Mouse (Mus musculus): ENCODE measurements around the gene Lyz1. TPM values are rescaled to one million over a fixed set of nuclear protein-coding genes. Genes with fewer than 3 reads are reported as not detected.
A peak's percentile ranks its signal among the peaks of the same experiment; 100 is the strongest.

Gene Lyz1
- 0.42 and 0.94 TPM in 2 replicates for polyA plus RNA-seq (2015; fragmentation: Nextera tagmentation; extraction: Ambion mirVana)

DNA sequence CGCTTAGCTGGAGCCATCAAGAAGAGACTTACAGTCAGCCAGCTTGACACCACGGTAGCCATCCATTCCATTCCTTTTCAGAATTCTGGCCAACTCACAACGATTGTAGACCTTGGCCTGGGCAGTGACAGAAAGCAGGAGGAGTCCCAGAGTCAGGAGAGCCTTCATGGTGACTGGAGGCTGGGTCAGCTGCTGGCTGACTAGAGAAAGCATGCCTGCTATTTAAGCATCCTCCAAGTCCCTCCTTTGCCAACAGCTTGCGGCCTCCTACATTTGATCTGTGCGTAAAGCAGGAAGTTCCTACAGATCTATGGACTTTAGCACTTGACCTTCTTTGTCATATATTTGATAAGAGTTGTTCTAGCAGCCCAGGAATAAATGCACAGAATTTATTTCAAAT lies at the start of gene Lyz1:
Lyz1 (minus strand) TSS at position 198 of the 400 bp plus-strand sequence.
- Histone ChIP-seq H3K4me2 (ENCODE audit: low read depth, low read length) (no peak within 1 kb of the TSS), H3K9ac (ENCODE audit: low read length) (no peak within 1 kb of the TSS), H3K27me3 (ENCODE audit: control insufficient read depth, insufficient read depth, low read length) (no peaks in the 10 kb centered on the region), H3K4me3 (replicated peaks; ENCODE audit: low read length) (no peak within 1 kb of the TSS), H3K9me3 (replicated peaks; ENCODE audit: control insufficient read depth, low read length) (no peaks in the 10 kb centered on the region), H3K4me1 (ENCODE audit: control insufficient read depth, insufficient read depth, low read length) (no peaks in the 10 kb centered on the region), H3K36me3 (ENCODE audit: control insufficient read depth, insufficient read depth, low read length) (no peaks in the 10 kb centered on the region), H3K27ac (ENCODE audit: low read length) (no peak within 1 kb of the TSS)
- ATAC-seq (ENCODE audit: insufficient read depth, low FRiP score): no peak
- 61% methylated on average over 5 of the region's 5 CpGs for WGBS

DNA sequence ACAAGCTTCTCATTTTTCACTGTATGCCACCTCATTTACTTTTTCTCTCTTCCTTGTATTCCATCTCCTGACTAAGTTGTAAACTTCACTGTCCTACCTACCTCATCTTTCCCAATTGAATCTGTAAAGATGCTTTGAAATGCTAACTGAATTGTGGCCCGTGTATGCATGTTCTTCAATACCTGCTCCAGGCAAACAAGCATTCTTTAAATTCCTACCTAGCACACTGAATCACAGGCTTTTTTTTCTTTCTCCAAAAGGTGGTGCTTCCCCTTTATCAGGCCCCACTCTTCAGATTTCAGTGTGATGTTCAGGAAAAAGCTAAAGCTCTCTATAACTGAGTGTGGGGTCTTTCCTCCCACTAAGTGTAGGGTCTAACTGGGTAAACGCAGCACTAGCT lies 49.7 kb upstream of the Lyz1 start:
- H3K9me3 ChIP-seq (replicated peaks; ENCODE audit: control insufficient read depth, low read length): no peaks in the 10 kb centered on the region
- no peak for ATAC-seq (ENCODE audit: insufficient read depth, low FRiP score)
- WGBS: 67% methylated on average over 2 of the region's 2 CpGs
- H3K4me3 ChIP-seq (replicated peaks; ENCODE audit: low read length): no peak overlapping the region
- H3K4me2 ChIP-seq (ENCODE audit: low read depth, low read length): no peak overlapping the region
- no peak overlapping the region for H3K9ac ChIP-seq (ENCODE audit: low read length)
- H3K4me1 ChIP-seq (ENCODE audit: control insufficient read depth, insufficient read depth, low read length): no peaks in the 10 kb centered on the region
- no peaks in the 10 kb centered on the region for H3K27me3 ChIP-seq (ENCODE audit: control insufficient read depth, insufficient read depth, low read length)
- H3K36me3 ChIP-seq (ENCODE audit: control insufficient read depth, insufficient read depth, low read length): no peaks in the 10 kb centered on the region
- H3K27ac ChIP-seq (ENCODE audit: low read length): no peak overlapping the region

DNA sequence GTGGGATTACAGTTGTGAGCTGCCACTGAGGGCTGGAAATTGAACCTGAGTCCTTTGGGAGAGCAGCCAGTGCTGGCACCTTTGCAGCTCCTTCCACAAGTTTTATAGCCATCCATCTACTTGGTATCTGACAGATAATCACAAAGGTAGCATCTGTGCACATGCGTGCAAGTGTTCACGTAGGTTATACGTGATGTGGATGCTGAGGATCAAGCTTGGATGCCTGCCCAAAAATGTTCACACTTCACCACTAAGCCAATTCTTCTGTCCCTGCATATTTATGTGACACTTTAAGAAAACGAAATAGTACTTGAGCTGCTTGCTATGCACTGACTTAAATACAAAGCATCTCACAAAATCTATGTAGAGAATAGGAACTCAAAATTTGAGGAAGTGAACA lies 48.4 kb upstream of the Lyz1 start:
- H3K27me3 ChIP-seq (ENCODE audit: control insufficient read depth, insufficient read depth, low read length): no peaks in the 10 kb centered on the region
- H3K9ac ChIP-seq (ENCODE audit: low read length): no peak overlapping the region
- 62% methylated on average over 4 of the region's 4 CpGs for WGBS
- no peak overlapping the region for H3K4me2 ChIP-seq (ENCODE audit: low read depth, low read length)
- H3K9me3 ChIP-seq (replicated peaks; ENCODE audit: control insufficient read depth, low read length): no peaks in the 10 kb centered on the region
- no peak overlapping the region for H3K4me3 ChIP-seq (replicated peaks; ENCODE audit: low read length)
- H3K4me1 ChIP-seq (ENCODE audit: control insufficient read depth, insufficient read depth, low read length): no peaks in the 10 kb centered on the region
- no peaks in the 10 kb centered on the region for H3K36me3 ChIP-seq (ENCODE audit: control insufficient read depth, insufficient read depth, low read length)
- no peak overlapping the region for H3K27ac ChIP-seq (ENCODE audit: low read length)
- no peak for ATAC-seq (ENCODE audit: insufficient read depth, low FRiP score)

DNA sequence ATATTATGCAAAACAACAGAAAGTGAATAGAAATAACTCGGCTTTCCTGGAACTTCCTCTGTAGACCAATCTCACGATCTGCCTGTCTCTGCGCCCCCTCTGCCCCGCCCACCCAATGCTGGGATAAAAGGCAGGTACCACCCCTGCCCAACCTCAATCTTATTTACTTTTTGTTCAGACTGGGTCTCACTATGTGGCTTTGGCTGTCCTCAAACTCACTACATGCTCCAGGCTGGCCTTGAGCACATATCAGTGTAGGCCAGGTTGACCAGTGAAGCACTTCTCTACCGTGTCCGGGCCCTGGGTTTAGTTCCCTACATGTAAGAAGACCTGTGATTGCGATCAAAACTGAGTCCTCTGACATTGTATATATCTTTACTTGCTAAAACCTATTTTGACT lies 46.6 kb upstream of the Lyz1 start:
- Histone ChIP-seq H3K27me3 (ENCODE audit: control insufficient read depth, insufficient read depth, low read length) (no peaks in the 10 kb centered on the region), H3K9ac (ENCODE audit: low read length) (no peak overlapping the region), H3K4me1 (ENCODE audit: control insufficient read depth, insufficient read depth, low read length) (no peaks in the 10 kb centered on the region), H3K4me2 (ENCODE audit: low read depth, low read length) (no peak overlapping the region), H3K4me3 (replicated peaks; ENCODE audit: low read length) (no peak overlapping the region), H3K36me3 (ENCODE audit: control insufficient read depth, insufficient read depth, low read length) (no peaks in the 10 kb centered on the region), H3K9me3 (replicated peaks; ENCODE audit: control insufficient read depth, low read length) (no peaks in the 10 kb centered on the region), H3K27ac (ENCODE audit: low read length) (no peak overlapping the region)
- no peak for ATAC-seq (ENCODE audit: insufficient read depth, low FRiP score)
- WGBS: 80% methylated on average over 7 of the region's 7 CpGs

DNA sequence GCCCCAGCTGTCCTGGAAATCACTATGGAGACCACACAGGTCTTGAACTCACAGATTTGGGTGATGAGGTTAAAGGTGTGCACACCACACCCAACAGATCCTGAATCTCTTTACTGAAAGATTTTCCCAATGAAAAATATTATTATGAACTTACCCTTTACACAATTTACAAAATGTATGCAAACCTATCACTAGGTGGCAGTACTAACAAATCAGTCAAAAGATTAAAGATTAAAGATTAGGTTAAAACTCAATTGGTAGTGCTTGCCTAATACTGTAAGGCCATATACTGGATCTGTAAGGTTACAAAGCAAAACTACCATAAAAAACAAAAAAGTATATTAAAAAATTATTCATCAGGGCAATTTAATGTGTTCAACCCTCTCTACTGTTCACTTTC lies 45.3 kb upstream of the Lyz1 start:
- no peaks in the 10 kb centered on the region for H3K4me1 ChIP-seq (ENCODE audit: control insufficient read depth, insufficient read depth, low read length)
- no peak overlapping the region for H3K27ac ChIP-seq (ENCODE audit: low read length)
- H3K36me3 ChIP-seq (ENCODE audit: control insufficient read depth, insufficient read depth, low read length): no peaks in the 10 kb centered on the region
- no peak for ATAC-seq (ENCODE audit: insufficient read depth, low FRiP score)
- no peaks in the 10 kb centered on the region for H3K9me3 ChIP-seq (replicated peaks; ENCODE audit: control insufficient read depth, low read length)
- no peak overlapping the region for H3K9ac ChIP-seq (ENCODE audit: low read length)
- H3K27me3 ChIP-seq (ENCODE audit: control insufficient read depth, insufficient read depth, low read length): no peaks in the 10 kb centered on the region
- no peak overlapping the region for H3K4me3 ChIP-seq (replicated peaks; ENCODE audit: low read length)
- no peak overlapping the region for H3K4me2 ChIP-seq (ENCODE audit: low read depth, low read length)

DNA sequence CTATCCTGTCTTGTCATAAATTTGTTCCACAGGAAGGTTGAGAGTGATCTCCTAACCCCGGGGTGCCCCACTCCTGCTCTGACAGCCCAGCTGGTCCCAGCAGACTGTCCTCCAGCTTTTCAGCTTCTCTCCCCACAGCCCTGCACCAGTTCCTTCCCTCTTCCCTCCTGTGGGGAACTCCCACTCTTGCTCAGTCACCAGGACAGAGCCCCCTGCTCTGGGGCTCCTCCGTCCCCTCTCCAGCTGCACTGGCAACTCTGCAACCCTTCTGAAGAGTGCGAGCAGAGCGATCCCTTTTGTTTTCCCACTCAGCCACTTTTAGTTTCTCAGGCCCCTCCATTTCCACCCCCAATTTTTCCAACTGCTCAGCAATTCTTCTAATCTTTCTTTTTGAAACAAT lies 43.0 kb upstream of the Lyz1 start:
- H3K27me3 ChIP-seq (ENCODE audit: control insufficient read depth, insufficient read depth, low read length): no peaks in the 10 kb centered on the region
- H3K27ac ChIP-seq (ENCODE audit: low read length): no peak overlapping the region
- H3K4me3 ChIP-seq (replicated peaks; ENCODE audit: low read length): no peak overlapping the region
- no peaks in the 10 kb centered on the region for H3K36me3 ChIP-seq (ENCODE audit: control insufficient read depth, insufficient read depth, low read length)
- 35% methylated on average over 4 of the region's 4 CpGs for WGBS
- H3K4me1 ChIP-seq (ENCODE audit: control insufficient read depth, insufficient read depth, low read length): no peaks in the 10 kb centered on the region
- peak overlapping the region; percentile 26; the same call in 1 of the 2 replicates for H3K9ac ChIP-seq (ENCODE audit: low read length)
- ATAC-seq (ENCODE audit: insufficient read depth, low FRiP score): peak; percentile 60; the same call in 1 of the 2 replicates
- H3K9me3 ChIP-seq (replicated peaks; ENCODE audit: control insufficient read depth, low read length): no peaks in the 10 kb centered on the region
- H3K4me2 ChIP-seq (ENCODE audit: low read depth, low read length): no peak overlapping the region

DNA sequence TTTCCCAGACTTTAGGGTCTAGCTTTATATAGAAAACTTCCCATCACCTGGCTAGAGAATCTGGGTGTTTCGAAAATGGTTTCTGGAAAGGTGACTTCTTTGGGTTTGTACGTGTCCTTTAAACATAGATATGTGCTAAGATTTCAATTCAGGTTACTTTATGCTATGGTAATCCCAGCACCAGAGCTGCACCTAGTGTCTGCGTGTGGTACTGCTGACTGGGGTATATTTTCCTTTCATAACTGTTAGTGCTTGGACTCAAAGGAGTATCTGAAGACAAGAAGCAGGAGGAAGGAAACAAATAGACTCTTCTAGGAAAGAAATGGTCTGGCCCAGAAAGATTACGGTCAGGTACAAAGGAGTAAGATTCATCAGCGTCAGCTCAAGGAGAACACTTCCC lies 37.9 kb upstream of the Lyz1 start:
- Histone ChIP-seq H3K27ac (ENCODE audit: low read length) (no peak overlapping the region), H3K36me3 (ENCODE audit: control insufficient read depth, insufficient read depth, low read length) (no peaks in the 10 kb centered on the region), H3K4me2 (ENCODE audit: low read depth, low read length) (no peak overlapping the region), H3K4me3 (replicated peaks; ENCODE audit: low read length) (no peak overlapping the region), H3K9me3 (replicated peaks; ENCODE audit: control insufficient read depth, low read length) (no peaks in the 10 kb centered on the region), H3K4me1 (ENCODE audit: control insufficient read depth, insufficient read depth, low read length) (no peaks in the 10 kb centered on the region), H3K27me3 (ENCODE audit: control insufficient read depth, insufficient read depth, low read length) (no peaks in the 10 kb centered on the region), H3K9ac (ENCODE audit: low read length) (no peak overlapping the region)
- WGBS: 71% methylated on average over 5 of the region's 5 CpGs
- no peak for ATAC-seq (ENCODE audit: insufficient read depth, low FRiP score)

DNA sequence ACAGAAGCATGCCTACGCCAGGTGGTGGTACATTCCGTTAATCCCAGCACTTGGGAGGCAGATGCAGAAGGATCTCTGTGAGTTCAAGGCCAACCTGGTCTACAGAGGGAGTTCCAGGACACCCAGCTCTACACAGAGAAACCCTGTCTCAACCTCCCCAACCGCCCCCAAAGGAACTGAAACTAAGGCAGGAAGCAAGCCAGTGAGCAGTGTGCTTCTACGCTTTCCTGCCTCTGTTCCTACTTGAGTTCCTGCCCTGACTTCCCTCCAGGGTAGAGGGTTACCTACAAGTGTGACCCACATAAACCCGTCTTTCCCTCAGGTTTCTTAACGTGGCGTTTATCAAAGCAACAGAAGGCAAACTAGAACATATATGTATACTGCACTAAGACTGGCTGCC lies 31.1 kb upstream of the Lyz1 start:
- Histone ChIP-seq H3K27me3 (ENCODE audit: control insufficient read depth, insufficient read depth, low read length) (no peaks in the 10 kb centered on the region), H3K4me3 (replicated peaks; ENCODE audit: low read length) (no peak overlapping the region), H3K4me1 (ENCODE audit: control insufficient read depth, insufficient read depth, low read length) (no peaks in the 10 kb centered on the region), H3K36me3 (ENCODE audit: control insufficient read depth, insufficient read depth, low read length) (no peaks in the 10 kb centered on the region), H3K9me3 (replicated peaks; ENCODE audit: control insufficient read depth, low read length) (no peaks in the 10 kb centered on the region), H3K27ac (ENCODE audit: low read length) (no peak overlapping the region), H3K9ac (ENCODE audit: low read length) (no peak overlapping the region), H3K4me2 (ENCODE audit: low read depth, low read length) (no peak overlapping the region)
- WGBS: 82% methylated on average over 7 of the region's 7 CpGs
- no peak for ATAC-seq (ENCODE audit: insufficient read depth, low FRiP score)

DNA sequence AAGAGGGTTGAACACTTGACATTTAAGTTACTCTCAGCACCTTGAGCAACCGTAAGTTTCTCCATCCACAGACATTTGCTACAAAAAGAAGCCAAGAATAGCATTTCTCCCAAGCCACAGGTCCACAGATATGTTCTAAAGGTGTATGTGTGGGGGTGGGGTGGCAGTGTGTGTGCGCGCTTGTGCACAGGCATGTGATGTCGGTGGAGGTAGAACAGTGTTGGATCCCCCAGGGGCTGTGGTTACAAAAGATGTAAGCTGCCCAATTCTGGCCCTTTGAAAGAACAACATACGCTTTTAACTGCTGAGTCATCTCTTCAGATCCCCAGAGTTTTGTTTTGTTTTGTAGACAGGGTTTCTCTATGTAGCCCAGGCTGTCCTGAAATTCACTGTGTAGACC lies 30.0 kb upstream of the Lyz1 start:
- Histone ChIP-seq H3K9ac (ENCODE audit: low read length) (no peak overlapping the region), H3K36me3 (ENCODE audit: control insufficient read depth, insufficient read depth, low read length) (no peaks in the 10 kb centered on the region), H3K4me1 (ENCODE audit: control insufficient read depth, insufficient read depth, low read length) (no peaks in the 10 kb centered on the region), H3K27me3 (ENCODE audit: control insufficient read depth, insufficient read depth, low read length) (no peaks in the 10 kb centered on the region), H3K4me2 (ENCODE audit: low read depth, low read length) (no peak overlapping the region), H3K27ac (ENCODE audit: low read length) (no peak overlapping the region), H3K9me3 (replicated peaks; ENCODE audit: control insufficient read depth, low read length) (no peaks in the 10 kb centered on the region), H3K4me3 (replicated peaks; ENCODE audit: low read length) (no peak overlapping the region)
- no peak for ATAC-seq (ENCODE audit: insufficient read depth, low FRiP score)
- 91% methylated on average over 5 of the region's 5 CpGs for WGBS

DNA sequence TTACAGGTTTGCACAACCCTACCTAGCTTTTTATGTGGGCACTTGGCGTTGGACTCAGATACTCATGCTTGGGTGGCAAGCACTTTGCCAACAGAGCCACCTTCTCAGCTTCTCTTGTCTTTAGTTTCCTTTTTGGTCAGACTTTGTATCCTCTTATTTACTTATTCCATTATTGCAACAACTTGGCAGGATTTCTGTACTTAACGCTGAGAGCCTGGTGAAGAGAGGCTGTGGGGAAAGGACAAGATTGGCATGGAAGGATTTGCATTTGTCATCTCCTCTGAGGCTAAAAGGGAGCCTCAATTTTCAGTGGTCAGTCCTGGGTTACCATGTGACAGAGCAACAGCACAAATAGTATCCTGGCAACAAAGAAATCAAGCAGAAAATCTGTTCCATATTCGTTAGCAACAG lies 27.9 kb upstream of the Lyz1 start:
- no peaks in the 10 kb centered on the region for H3K27me3 ChIP-seq (ENCODE audit: control insufficient read depth, insufficient read depth, low read length)
- WGBS: 83% methylated on average over 3 of the region's 3 CpGs
- no peaks in the 10 kb centered on the region for H3K9me3 ChIP-seq (replicated peaks; ENCODE audit: control insufficient read depth, low read length)
- H3K4me3 ChIP-seq (replicated peaks; ENCODE audit: low read length): no peak overlapping the region
- H3K36me3 ChIP-seq (ENCODE audit: control insufficient read depth, insufficient read depth, low read length): no peaks in the 10 kb centered on the region
- ATAC-seq (ENCODE audit: insufficient read depth, low FRiP score): no peak
- H3K27ac ChIP-seq (ENCODE audit: low read length): no peak overlapping the region
- H3K4me2 ChIP-seq (ENCODE audit: low read depth, low read length): no peak overlapping the region
- no peaks in the 10 kb centered on the region for H3K4me1 ChIP-seq (ENCODE audit: control insufficient read depth, insufficient read depth, low read length)
- no peak overlapping the region for H3K9ac ChIP-seq (ENCODE audit: low read length)

Data from stomach, embryonic 16.5 days (tissue).